Mouse (Mus musculus) monocyte, adult 2 months (primary cell): ENCODE data around the gene Tpr.

Experiments used
- DNase-seq, 2 experiments: peaks; one replicate each; pipeline ENCODE4 v3.0.0; 2022; ENCODE audit warnings: low spot score in 2 of 2, low read depth in 1 of 2

Gene Tpr

DNA sequence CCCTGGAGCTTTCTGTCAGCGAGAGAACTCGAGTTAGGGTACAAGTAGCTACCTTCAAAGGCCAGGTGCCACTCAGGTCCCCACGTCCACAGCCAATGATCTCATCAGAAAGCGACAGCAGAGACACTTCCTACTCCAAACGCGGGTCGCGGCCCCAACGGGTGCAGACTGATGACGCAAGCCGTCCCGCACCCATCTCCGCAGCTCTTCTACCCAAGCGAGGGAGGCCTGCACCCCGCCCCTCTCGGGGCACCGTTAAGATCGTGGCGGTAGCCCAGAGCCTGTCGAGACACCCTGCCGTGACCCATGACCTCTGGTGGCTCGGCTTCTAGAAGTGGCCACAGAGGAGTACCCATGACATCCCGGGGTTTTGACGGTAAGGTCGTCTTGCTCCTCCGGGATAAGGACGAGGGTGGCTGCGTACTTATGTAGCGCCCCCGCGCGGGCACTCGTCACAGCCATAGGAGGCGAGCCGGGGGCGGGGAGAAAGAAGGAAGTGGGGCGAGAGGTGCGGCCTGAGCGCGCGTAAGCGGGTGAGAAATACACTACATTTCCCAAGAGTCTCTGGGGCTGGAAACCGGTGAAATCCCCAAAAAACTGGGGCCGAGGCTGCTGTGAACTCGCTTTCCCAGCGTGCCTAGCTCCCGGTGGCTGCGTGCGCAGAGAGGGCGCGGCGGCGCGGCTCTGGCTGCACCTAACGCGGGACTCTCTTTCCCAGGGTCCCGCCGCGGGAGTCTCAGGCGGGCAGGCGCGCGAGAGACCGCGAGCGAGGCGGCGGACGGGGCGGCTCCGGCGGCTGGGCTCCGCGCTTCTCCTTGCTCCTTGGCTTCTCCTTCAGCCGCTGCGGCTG lies at the start of gene Tpr, which contains the start of gene Odr4:
Gene Tpr (plus strand): TSS at position 201 of the 850 bp plus-strand sequence.
Gene Odr4 (minus strand): TSS at position 443 of the 850 bp plus-strand sequence.
- peak; percentile 94 to 98 for DNase-seq

DNA sequence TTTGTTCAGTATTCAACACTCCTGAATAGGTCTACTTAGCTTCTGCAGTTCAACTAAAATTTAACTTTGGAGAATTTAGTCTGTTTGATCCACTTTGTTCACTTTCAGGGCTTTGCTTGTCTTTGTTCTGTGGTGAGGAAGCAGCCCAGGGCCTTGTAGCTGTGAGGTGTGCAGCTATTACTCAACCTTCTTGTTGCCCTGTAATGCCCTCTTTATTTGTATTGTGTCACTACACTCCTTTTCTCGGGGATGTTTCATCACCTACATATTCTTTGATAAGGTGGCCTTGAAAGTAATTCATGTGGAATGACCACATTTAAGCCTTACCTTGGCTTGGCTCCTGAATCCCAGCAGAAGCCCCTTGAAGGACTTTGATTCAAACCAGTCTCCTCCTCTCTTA lies 31.8 kb upstream of the Tpr start:
- DNase-seq = no peak

DNA sequence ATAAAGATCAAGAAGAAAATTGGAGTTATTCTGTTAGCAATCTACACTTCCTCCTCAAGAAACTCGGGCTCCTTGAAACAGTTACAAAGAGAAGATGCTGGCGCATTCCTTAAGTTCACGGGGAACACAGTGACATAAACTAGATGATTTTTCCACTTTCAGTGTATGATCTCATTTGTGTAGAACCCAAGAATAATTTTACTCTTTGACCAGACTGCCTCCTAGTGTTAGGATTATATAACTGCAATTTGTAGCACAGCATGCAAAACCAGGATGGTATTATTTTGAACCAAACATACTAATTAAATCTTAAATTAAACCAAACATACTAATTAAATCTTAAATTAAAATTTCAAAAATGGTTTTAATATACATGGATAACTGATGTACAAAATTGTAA lies 19.7 kb upstream of the Tpr start:
- no peak for DNase-seq

DNA sequence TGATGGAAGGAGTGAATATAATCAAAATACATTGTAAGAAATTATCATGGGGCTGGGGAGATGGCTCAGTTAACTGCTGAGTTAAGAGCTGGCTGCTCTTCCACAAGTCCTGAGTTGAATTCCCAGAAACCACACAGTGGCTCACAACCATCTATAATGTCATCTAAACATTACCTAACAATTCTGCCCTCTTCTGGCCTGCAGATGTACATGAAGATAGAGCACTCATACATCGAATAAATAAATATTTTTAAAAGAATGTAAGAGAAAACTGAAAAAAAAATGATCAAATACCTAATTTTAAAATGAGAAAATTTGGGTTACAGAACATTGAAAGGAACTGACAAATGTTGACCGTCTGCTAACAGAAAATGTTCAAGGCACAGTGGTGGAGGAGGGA lies 18.4 kb upstream of the Tpr start:
- no peak for DNase-seq

DNA sequence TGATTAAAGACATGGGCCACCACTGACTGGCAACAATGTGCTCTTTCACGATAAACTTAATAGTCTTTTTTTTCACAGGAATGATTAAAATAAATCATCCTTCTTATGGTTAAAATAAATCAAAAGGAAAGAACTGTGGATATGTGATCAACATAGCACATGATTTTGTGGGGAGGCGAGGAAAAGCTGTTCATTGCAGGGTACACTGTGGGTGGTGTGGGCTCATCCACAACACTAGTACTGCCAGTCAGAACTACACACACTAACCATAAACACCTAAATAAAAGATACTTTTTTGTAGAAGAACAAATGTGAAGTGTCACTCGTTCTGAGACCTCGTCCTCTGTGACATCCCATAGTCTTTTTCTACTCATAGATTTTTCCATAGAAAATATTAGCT lies 8.5 kb upstream of the Tpr start:
- no peak for DNase-seq

DNA sequence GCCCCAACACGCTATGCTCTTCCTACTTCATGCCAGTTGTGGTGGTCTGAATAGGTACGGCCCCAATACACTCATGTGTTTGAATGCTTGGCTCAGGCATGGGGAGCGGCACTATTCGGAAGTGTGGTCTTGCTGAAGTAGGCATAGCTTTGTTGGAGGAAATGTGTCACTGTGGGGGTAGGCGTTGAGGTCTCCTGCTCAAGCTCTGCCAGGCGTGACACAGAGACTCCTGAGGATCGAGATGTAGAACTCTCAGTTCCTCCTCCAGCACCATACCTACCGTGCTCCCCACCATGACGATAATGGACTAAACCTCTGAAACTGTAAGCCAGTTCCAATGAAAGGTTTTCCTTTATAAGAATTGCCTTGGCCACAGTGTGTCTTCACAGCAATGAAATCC lies 5.1 kb upstream of the Tpr start:
- peak in 1 of 2 experiments; percentile 27 for DNase-seq

DNA sequence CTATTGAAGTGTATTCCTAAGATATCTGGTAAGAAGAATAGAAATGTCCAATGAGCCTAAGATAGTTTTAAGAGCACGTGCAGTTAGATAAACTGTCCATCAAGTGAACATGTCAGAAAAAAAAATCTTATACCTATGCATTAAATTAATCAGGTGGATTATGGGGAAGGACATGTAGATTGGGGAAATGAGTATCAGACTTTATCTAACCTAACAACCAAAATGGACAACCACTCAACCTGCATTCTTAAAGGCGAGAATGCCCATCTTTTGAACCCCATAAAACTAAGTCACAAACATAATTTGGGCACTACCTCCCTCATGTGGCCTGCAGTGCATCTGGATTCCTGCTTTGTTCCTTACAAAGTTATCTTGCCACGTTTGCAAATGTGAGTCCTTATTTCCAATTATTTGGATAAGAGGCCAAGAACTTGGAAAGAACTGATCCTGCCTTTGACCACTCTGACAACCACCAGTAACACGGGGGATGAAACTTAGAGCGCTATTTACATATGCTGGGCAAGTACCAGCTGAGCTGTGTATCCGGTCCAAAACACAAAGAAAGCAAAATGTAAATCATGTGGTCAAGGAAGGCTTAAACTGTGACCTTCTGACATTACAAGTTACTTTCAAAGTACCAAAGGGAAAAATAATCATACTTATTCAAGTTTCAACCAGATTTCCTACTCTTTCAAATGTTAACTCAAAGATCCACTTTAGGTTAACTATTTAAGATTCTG lies 3.1 kb upstream of the Tpr start:
- DNase-seq = no peak

DNA sequence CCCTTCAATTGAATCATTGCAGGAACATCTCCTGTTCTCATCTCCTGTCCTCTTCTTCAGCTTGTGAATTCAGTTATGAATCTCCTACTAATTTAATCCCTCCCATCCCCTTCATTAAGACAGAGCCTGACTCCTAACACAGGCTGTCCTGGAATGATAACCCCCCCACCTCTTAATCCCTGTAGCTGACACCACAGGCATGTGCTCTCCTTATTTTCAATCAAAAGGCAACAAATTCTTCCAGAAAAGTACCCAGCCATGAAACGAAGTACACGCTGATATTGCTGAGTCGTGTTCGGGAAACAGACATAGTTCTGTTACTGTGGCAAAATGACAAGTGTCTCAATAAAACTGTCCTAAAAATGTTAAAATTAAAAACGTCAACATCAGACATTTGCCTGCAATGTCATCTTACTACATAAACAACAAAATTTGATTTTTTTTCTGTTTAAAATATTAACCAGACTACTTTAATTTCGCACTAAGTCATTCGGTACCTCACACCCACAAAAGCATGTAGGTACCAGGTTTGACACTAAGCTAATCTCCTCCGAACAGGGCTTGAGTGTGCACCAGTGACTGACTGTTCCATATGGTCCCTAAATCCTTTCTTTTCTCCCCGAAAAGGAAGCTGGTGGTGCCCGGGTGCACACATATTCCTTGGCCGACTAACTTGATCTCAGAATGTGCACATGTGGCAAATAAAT lies 554 bp upstream of the Tpr start:
- no peak for DNase-seq

DNA sequence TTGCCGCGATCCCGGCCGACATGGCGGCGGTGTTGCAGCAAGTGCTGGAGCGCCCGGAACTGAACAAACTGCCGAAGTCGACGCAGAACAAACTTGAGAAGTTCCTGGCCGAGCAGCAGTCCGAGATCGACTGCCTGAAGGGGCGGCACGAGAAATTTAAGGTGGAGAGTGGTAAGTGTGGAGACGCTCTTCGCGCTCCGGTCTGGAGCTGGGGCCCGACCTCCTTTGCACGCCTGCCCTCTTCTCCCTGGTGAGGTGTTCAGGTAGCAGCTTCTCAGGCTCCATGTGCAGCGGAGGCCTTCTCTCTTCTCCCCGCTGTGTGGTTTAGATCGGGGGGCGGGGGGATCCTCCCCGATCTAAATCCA lies 832 bp downstream of the Tpr start:
- no peak for DNase-seq

DNA sequence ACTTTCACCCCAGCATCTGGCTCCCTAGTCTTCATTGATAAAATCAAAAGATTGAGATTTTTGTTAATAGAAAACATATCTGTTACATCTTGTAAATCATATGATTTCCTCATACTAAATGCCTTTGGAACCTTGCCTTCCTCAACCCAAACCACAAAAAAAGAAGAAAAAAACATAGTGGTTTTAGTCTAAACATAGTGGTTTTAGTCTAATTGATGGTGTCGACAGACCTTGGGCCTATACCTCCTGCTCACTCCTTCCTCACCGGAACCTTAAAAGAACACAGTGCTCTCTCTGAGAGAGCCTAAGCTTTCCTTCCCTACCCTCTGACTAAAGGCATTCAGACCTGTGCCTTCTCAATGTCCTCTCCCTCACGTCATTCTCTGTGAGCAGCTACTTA lies 3.4 kb downstream of the Tpr start:
- DNase-seq = no peak

DNA sequence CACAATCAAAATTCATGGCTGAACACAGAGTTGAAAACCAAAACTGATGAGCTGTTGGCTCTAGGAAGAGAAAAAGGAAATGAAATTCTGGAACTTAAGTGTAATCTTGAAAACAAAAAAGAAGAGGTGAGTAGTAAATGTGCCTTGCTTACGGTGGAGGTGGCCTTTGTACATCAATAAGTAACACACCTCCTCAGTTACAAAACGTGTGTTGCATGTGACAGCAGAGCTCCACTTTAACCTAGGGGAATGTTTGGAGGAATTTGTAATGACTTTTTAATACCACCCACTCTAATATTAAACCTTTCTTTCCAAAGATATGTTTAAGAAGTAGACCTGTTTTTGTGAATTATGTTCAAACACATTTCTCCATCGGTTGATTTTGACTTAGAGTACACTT lies 11.3 kb downstream of the Tpr start:
- no peak for DNase-seq

DNA sequence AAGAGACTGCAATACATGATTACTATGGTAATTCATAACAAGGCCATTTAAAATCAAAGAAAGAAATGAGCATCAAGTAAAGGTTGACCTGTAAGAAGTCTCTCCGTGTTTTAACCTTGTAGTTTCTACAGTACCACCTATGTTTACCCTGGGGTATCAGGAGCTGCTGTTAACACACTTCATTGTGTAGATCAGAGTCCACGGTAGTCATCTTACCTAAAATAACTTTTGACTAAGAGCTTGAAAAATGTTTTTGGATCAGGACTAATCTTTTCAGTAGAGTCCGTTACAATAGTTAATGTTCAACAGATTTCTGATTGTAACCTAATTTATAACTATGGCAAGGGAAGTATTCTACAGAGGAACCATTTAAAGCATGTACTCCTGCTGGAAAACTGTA lies 11.9 kb downstream of the Tpr start:
- no peak for DNase-seq

DNA sequence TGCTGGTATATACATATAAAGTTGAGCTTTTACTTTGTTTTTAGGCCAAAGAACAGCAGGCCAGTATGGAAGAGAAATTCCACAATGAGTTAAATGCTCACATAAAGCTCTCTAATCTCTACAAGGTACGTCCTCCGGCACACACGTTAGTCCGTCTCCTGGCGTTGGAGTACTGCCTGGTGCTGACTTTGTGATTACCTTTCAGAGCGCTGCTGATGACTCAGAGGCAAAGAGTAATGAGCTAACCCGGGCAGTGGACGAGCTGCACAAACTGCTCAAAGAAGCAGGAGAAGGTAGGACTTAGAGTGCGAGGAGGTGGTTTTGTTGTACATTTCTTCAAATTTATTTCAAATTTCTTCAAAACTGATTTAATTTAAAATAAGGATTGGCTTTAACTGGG lies 14.6 kb downstream of the Tpr start:
- no peak for DNase-seq

DNA sequence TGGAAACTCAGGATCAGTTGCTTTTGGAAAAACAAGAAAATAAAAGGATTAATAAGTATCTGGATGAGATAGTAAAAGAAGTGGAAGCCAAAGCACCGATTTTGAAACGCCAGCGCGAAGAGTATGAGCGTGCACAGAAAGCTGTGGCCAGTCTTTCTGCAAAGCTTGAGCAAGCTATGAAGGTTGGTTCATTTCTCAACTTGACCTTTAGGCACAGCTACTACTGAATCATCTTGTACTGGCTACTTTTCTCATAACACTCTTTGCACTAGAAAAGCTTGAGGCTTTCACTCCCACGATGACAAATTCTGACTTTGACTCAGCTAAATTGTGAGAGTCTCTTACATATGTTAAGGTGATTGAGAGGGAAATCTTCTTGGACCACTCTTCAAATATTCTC lies 17.4 kb downstream of the Tpr start:
- no peak for DNase-seq

DNA sequence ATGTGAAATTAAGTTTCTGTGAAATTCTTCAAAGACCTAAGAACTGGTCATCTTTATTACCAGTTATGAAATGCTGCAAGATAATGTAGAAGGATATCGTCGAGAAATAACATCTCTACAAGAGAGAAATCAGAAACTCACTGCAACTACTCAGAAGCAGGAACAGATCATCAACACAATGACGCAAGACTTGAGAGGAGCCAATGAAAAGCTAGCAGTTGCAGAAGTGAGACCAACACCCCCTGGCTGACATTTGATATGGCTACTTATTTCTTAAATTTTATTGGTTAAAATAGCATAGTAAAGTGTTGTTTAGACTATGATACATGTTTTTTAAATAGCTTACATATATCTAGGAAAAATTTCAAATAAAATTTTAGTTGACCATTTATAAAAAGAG lies 23.4 kb downstream of the Tpr start:
- DNase-seq = no peak

DNA sequence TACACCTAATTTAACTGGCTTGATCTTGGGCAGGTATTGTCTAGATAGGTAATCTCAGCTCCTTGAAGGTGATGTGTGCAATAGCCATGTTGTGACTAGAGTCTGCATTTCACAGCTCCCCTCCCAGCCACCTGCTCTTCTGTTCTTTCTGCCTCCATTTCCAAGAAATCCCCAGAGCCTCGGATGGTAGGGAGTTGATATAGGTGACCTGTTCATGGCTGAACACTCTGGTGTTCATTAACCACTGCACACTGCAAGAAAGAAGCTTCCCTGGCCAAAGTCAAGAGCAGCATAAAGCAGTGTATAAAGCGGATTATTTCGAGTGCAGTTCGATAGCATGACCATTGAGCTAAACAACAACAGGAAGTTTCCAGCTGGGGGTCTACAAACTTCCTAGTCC lies 25.8 kb downstream of the Tpr start:
- no peak for DNase-seq

DNA sequence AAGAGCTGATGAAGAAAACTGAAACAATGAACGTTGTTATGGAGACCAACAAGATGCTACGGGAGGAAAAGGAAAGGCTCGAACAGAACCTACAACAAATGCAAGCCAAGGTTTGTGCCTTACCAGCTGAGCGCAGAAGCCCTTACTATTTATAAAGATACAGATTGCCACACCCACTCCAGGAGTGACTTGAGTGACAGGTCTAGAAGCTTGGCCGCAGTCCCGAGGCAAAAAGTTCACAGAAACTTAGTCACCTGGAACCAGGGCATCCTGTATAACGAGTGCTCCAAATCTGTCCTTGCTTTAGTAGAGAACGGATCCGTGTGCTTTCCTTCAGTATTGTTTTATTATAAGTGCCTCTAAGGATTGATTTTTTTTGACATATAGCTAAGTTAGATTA lies 33.0 kb downstream of the Tpr start:
- no peak for DNase-seq

DNA sequence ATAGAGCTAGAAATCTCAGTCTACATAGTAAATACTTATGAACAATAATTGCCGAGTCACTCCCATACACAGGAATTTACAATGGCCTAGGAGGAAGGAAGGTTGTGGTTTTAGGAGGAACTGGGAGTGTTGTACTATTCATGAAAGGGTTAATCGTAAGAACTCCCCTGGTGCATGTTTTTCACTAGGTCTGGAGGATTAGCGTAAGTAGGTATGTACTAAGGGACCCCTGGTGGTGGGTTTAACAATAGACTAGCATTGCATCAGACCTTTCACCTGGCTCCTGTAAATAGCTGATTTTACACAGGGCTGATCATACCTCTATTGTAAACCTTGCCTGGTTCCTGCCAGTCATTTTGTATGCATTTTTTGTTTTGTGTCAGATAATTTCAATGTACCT lies 33.6 kb downstream of the Tpr start:
- no peak for DNase-seq

DNA sequence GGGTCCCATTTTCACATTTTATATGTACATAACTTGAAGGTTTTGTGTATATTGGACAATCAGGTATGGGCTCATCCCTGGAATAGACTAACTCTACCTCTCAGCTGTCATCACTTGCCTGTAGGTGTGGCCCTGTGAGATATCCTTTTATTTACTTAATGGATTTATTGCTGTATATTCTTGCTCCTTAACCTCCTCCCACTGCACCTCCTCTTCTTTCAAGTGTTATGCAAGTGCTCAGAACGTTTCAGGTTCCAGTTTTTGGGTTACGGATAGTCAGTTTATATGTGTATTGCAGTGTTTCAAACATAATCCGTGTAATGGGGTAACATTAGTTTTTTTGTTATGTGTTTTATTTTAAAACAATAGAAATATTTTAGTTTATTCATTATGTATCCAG lies 46.0 kb downstream of the Tpr start:
- no peak for DNase-seq

DNA sequence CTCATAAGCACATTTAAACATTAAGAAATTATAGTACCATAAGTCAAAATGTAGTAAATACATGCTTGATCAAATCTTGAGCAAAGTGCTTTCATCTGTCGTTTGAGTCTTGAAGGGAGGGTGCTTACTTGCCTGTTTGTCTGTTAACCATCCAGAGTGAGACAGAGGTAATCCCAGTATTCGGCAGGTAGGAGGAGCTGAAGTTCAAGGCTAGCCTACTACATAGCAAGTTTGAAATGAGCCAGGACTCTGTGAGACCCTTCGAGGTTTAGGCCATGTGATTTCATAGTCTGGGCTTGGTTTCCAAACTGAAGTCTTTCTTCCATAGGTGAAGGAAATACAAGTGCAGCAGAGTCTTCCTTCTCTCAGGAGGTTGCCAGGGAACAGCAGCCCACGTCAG lies 49.1 kb downstream of the Tpr start:
- no peak for DNase-seq

DNA sequence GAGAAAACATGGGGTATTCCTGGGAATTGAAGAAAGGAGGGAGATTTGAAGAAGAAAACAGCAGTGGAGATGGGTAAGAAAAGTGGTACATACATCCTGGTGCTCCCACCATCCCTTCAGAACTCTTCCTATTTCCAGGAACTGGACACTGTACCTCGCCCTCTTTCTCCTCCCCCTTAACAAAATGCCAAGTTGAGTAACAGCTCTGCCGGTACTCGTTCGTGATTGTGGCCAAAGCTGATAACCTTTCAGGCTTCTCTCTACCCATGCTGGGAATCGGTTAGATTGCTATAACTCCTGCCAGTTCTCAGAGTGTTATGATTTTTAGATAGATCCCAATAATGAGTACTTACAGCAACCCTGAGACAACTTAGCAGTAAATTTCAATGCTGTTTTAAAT lies 66.3 kb downstream of the Tpr start:
- DNase-seq = no peak

DNA sequence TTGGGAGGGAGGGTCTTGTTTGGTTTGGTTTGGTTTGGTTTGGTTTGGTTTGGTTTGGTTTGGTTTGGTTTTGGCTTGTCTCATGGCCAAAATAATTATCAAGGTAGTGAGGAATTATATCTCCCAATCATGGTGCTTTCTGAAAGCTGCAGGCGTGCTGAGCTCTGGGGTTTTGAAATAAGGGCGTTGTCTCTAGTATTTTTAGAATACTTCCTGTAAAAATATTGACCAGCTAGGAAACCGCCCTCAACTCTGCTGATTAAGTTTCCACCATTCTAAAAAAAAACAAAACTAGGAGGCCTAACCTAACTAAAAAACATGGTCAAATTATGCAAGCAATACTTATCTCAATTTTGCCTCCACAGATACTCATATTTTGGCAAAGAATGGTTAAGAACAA lies 67.0 kb downstream of the Tpr start:
- DNase-seq = no peak
